27 mouse cellular contexts compared by ENCODE assay signal in the genomic region with DNA sequence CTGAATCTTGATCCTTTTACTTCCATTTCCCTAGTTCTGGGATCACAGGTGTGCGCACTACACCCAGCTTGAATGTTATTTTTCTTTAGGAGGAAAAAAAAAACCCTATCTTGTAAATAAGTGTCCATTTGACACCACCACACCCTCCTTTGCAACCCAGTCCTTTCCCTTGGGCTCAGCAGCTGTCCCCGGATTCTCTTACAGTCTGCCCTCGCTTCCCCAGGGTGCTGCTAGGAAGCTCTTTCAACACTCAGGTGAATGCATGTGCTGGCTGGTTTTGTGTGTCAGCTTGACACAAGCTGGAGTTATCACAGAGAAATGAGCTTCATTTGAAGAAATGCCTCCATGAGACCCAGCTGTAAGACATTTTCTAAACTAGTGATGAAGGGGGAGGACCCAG. TPM values are rescaled to one million over a fixed set of nuclear protein-coding genes. Genes with fewer than 3 reads are reported as not detected.
A peak's percentile ranks its signal among the peaks of the same experiment; 100 is the strongest.
DNase-seq lines count a peak whose midpoint lies in the region; ATAC-seq lines count a peak whose summit lies in the region.
"Had no signal": no experiment of that assay in that cellular context is flagged by ENCODE, and none has a peak within 500 bp of the region (broad histone marks: within the 10 kb centered on the region; RNA-seq: fewer than 3 reads in every experiment).

No protein-coding gene starts in this region.

- H3K4me3 ChIP-seq in embryonic facial prominence, embryonic 14.5 days (ENCODE audit: low read depth, low read length) = no peak overlapping the region
- no peak overlapping the region for H3K4me3 ChIP-seq in embryonic facial prominence, embryonic 10.5 days
- H3K4me3 ChIP-seq: embryonic facial prominence, embryonic 12.5 days; embryonic facial prominence, embryonic 15.5 days; erythroblast, embryonic 14.5 days; forebrain, embryonic 10.5 days; forebrain, embryonic 12.5 days had no signal

- no peak overlapping the region for H3K9ac ChIP-seq in embryonic facial prominence, embryonic 14.5 days (ENCODE audit: low read depth, low read length)
- H3K9ac ChIP-seq: embryonic facial prominence, embryonic 12.5 days; embryonic facial prominence, embryonic 15.5 days; forebrain, embryonic 12.5 days had no signal

- whole genome bisulfite sequencing in embryonic facial prominence, embryonic 14.5 days = 56% methylated on average over 3 of the region's 3 CpGs
- WGBS in embryonic facial prominence, embryonic 10.5 days = 64% methylated on average over 3 of the region's 3 CpGs

- peak; percentile 59; the same call in 1 of the 2 replicates for ATAC-seq in embryonic facial prominence, embryonic 14.5 days (ENCODE audit: low read depth)
- ATAC-seq: forebrain, embryonic 16.5 days had no signal

- H3K4me2 ChIP-seq in embryonic facial prominence, embryonic 14.5 days (ENCODE audit: low read depth, low read length) = no peak overlapping the region
- H3K4me2 ChIP-seq: embryonic facial prominence, embryonic 12.5 days; embryonic facial prominence, embryonic 15.5 days; forebrain, embryonic 12.5 days had no signal

- H3K9me3 ChIP-seq in embryonic facial prominence, embryonic 14.5 days (ENCODE audit: control insufficient read depth, low read length) = no peaks in the 10 kb centered on the region
- no peaks in the 10 kb centered on the region for H3K9me3 ChIP-seq in embryonic facial prominence, embryonic 10.5 days
- H3K9me3 ChIP-seq: embryonic facial prominence, embryonic 12.5 days; embryonic facial prominence, embryonic 15.5 days; forebrain, embryonic 10.5 days; forebrain, embryonic 12.5 days had no signal

- H3K36me3 ChIP-seq in embryonic facial prominence, embryonic 14.5 days (ENCODE audit: control insufficient read depth, insufficient read depth, low read length) = no peaks in the 10 kb centered on the region
- H3K36me3 ChIP-seq in embryonic facial prominence, embryonic 10.5 days (replicated peaks) = no peaks in the 10 kb centered on the region
- H3K36me3 ChIP-seq: embryonic facial prominence, embryonic 12.5 days; embryonic facial prominence, embryonic 15.5 days; forebrain, embryonic 10.5 days; forebrain, embryonic 12.5 days had no signal

- DNase-seq in embryonic facial prominence, embryonic 14.5 days (ENCODE audit: low spot score) = no peak
- DNase-seq in embryonic facial prominence, embryonic 10.5 days (ENCODE audit: low spot score) = no peak
- peak; percentile 22 for DNase-seq in heart, adult 11 months
- DNase-seq in heart, adult 8-10 months (ENCODE audit: low spot score) = no peak
- no peak for DNase-seq in B cell, adult 2 months
- DNase-seq: adrenal gland, adult 2 months; adrenal gland, postnatal 10 days; adrenal gland, postnatal 25 days; cerebellum, adult 11 months; cerebellum, adult 18-20 months; cerebellum, adult 8-10 months; cerebellum, adult 9-11 months; cerebellum, postnatal 14 days; cerebellum, postnatal 36 days; embryo, embryonic 11 days had no signal

- no peak overlapping the region for H3K27ac ChIP-seq in embryonic facial prominence, embryonic 14.5 days (replicated peaks; ENCODE audit: low read depth, low read length)
- H3K27ac ChIP-seq in embryonic facial prominence, embryonic 10.5 days (replicated peaks) = no peak overlapping the region
- H3K27ac ChIP-seq: embryonic facial prominence, embryonic 12.5 days; embryonic facial prominence, embryonic 15.5 days; forebrain, embryonic 10.5 days; forebrain, embryonic 12.5 days had no signal

- no peaks in the 10 kb centered on the region for H3K27me3 ChIP-seq in embryonic facial prominence, embryonic 14.5 days (replicated peaks; ENCODE audit: control insufficient read depth, insufficient read depth, low read length)
- H3K27me3 ChIP-seq in embryonic facial prominence, embryonic 10.5 days (replicated peaks; ENCODE audit: low read depth, poor library complexity, severe bottlenecking) = no peaks in the 10 kb centered on the region; the same call in 1 of the 2 replicates
- H3K27me3 ChIP-seq: embryonic facial prominence, embryonic 12.5 days; embryonic facial prominence, embryonic 15.5 days had no signal

- peaks cover 2% of the 10 kb centered on the region; the same call in 1 of the 2 replicates for H3K4me1 ChIP-seq in embryonic facial prominence, embryonic 14.5 days (ENCODE audit: control insufficient read depth, insufficient read depth, low read length)
- peaks cover 5% of the 10 kb centered on the region for H3K4me1 ChIP-seq in embryonic facial prominence, embryonic 10.5 days
- H3K4me1 ChIP-seq: embryonic facial prominence, embryonic 12.5 days; embryonic facial prominence, embryonic 15.5 days; forebrain, embryonic 12.5 days had no signal

RNA-seq across cellular contexts. Expression of gene Klhl8, which starts 7.2 kb away (rescaled TPM):
- polyA plus RNA-seq in embryonic facial prominence, embryonic 14.5 days (2014; fragmentation: Nextera tagmentation; extraction: Ambion mirVana) = 12.2 and 13.9 TPM in 2 replicates
- 11.9 and 12.1 TPM in 2 replicates for polyA plus RNA-seq in embryonic facial prominence, embryonic 10.5 days (2016; fragmentation: Nextera tagmentation; extraction: Ambion mirVana)
- 10 to 100 TPM; 10.4 to 11.2 (median 10.5) TPM for total RNA-seq in heart, adult 8-10 months (2022)
- polyA plus RNA-seq: erythroblast, embryonic 14.5 days had no signal

RNA-seq across cellular contexts. Expression of gene Hsd17b13, which starts 59.0 kb away (rescaled TPM):
- 0.15 and 0.26 TPM in 2 replicates for polyA plus RNA-seq in embryonic facial prominence, embryonic 14.5 days (2014; fragmentation: Nextera tagmentation; extraction: Ambion mirVana)
- polyA plus RNA-seq in embryonic facial prominence, embryonic 10.5 days (2016; fragmentation: Nextera tagmentation; extraction: Ambion mirVana) = not detected in 2 replicates
- not detected for total RNA-seq in heart, adult 8-10 months (2022)
- total RNA-seq: adrenal gland, postnatal 25 days; common myeloid progenitor, adult 5-6 weeks; ES-E14; MEL had no signal
- polyA plus RNA-seq: adrenal gland, adult 2 months; brain, embryonic 14.5 days; C2C12; embryonic facial prominence, embryonic 12.5 days; erythroblast, embryonic 14.5 days; forebrain, embryonic 10.5 days; forebrain, embryonic 12.5 days; forebrain, embryonic 14.5 days; forebrain, embryonic 16.5 days had no signal
